Mouse (Mus musculus) testis, adult 2 months (tissue): ENCODE results near the gene Pmp22.

Experiments
- CTCF ChIP-seq: fragments of 200-500 bp; IDR thresholded peaks from 2 replicates; pipeline ENCODE4 v1.5.1; 2012; ENCODE audit warnings: low read depth, mild to moderate bottlenecking, inconsistent platforms, low read length, moderate library complexity; ENCODE audit not compliant: control insufficient read depth, insufficient read depth, insufficient replicate concordance
- POLR2A ChIP-seq: fragments of 200-500 bp; IDR thresholded peaks from 2 replicates; pipeline ENCODE4 v1.6.1; 2012; ENCODE audit warnings: low read depth, mild to moderate bottlenecking, inconsistent platforms, low read length, moderate library complexity; ENCODE audit not compliant: control insufficient read depth

GRCm38 (mm10) chr11:63099390-63099789, 29.4 kb upstream of the Pmp22 start:
- TF ChIP-seq CTCF (no peak), POLR2A (no peak)
